Mouse (Mus musculus): ENCODE measurements around the gene Arhgef11. TPM values are rescaled to one million over a fixed set of nuclear protein-coding genes. Genes with fewer than 3 reads are reported as not detected.

Gene Arhgef11
- polyA plus RNA-seq, 1 experiment from 2014 or later: 17.3 TPM

DNA sequence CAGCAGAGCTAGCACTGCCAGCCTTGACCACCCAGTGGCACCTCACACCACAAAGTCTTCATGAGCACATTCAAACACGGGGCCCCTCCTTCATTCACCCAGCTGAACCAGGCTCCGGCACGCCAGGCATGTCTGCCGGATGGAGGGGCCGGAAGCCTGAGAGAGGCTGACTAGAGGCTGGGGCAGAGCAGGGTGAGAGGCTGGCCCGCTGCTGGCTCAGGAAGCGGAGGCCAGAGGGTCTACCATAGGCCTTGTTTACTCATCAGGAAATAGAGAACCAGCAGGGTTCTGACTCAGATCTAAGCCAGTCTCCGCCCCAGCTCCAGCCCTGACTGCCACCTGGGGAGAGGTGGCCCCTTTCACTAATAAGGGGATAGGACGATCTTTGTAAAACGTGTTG lies 147.7 kb downstream of the Arhgef11 start:
- Histone ChIP-seq H3K4me2 (replicated peaks; ENCODE audit: low read depth, low read length) (peak overlapping the region; percentile 72), H3K27ac (ENCODE audit: low read length) (peak overlapping the region; percentile 97), H3K4me3 (ENCODE audit: low read length) (peak overlapping the region; percentile 23), H3K4me1 (ENCODE audit: insufficient read depth, low read length) (peaks cover 75% of the 10 kb centered on the region), H3K9me3 (ENCODE audit: low read length) (no peaks in the 10 kb centered on the region), H3K27me3 (ENCODE audit: insufficient read depth, low read length) (no peaks in the 10 kb centered on the region), H3K9ac (replicated peaks; ENCODE audit: low read length) (peak overlapping the region; percentile 64), H3K36me3 (ENCODE audit: insufficient read depth, low read length) (no peaks in the 10 kb centered on the region)
- peak; percentile 9; the same call in 1 of the 2 replicates for ATAC-seq (ENCODE audit: low FRiP score, low TSS enrichment)
- WGBS: 17% methylated on average over 10 of the region's 10 CpGs

DNA sequence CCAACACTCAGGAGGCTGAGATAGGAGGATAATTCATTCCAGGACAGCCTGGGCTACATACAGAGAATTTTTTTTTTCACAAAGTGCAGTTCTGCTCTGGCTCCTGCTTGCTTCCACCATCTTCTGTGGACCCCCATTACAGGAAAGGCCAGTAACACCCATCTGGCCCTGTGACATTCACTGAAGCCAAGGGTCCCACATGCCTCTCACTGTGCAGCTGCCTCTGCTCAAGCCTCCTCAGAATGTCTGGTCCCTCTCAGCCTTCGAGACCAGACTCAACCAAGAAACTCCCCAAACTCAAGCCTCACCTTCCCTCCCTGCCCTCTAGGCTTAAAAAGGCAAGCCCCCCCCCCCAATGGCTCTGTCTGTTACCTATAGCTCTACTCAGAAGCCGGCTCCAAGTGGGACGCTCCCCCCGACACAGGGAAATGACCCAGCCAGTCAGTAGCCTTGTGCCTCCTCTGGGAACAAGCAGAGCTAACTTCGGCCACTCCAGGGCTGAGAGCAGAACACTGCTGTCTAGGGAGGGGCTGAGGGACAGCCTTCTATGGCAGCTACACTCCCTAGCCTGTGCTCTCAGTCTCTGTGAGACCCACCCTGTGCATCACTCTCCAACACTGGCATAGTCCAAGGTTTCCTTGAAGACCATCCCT lies 148.4 kb downstream of the Arhgef11 start:
- Histone ChIP-seq H3K9me3 (ENCODE audit: low read length) (no peaks in the 10 kb centered on the region), H3K4me3 (ENCODE audit: low read length) (peak overlapping the region; percentile 23), H3K4me2 (replicated peaks; ENCODE audit: low read depth, low read length) (peak overlapping the region; percentile 72), H3K27me3 (ENCODE audit: insufficient read depth, low read length) (no peaks in the 10 kb centered on the region), H3K27ac (ENCODE audit: low read length) (peak overlapping the region; percentile 97), H3K9ac (replicated peaks; ENCODE audit: low read length) (peak overlapping the region; percentile 32; the same call in 1 of the 2 replicates), H3K4me1 (ENCODE audit: insufficient read depth, low read length) (peaks cover 77% of the 10 kb centered on the region), H3K36me3 (ENCODE audit: insufficient read depth, low read length) (no peaks in the 10 kb centered on the region)
- WGBS: 68% methylated on average over 5 of the region's 5 CpGs
- no peak for ATAC-seq (ENCODE audit: low FRiP score, low TSS enrichment)

DNA sequence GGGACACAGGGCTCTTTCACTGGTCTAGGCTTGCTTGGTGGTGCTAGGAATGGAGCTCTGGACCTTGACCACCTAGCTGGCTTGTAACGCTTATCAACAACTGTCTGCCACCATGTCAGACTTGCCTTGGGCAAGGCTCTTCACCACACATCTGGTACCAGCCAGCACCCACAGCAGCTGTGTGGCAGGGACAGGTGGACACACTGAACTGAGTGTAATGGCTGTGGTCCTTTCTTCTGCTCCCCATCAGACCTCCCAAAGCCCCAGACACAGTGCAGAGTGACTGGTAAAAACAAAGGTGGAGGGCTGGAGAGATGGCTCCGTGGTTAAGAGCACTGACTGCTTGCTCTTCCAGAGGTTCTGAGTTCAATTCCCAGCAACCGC lies 148.9 kb downstream of the Arhgef11 start:
- H3K27ac ChIP-seq (ENCODE audit: low read length): peak overlapping the region; percentile 97
- peak overlapping the region; percentile 72 for H3K4me2 ChIP-seq (replicated peaks; ENCODE audit: low read depth, low read length)
- H3K9ac ChIP-seq (replicated peaks; ENCODE audit: low read length): peak overlapping the region; percentile 32; the same call in 1 of the 2 replicates
- H3K9me3 ChIP-seq (ENCODE audit: low read length): no peaks in the 10 kb centered on the region
- H3K4me3 ChIP-seq (ENCODE audit: low read length): peak overlapping the region; percentile 23; the same call in 1 of the 2 replicates
- no peaks in the 10 kb centered on the region for H3K36me3 ChIP-seq (ENCODE audit: insufficient read depth, low read length)
- no peaks in the 10 kb centered on the region for H3K27me3 ChIP-seq (ENCODE audit: insufficient read depth, low read length)
- ATAC-seq (ENCODE audit: low FRiP score, low TSS enrichment): no peak
- 82% methylated on average over 3 of the region's 3 CpGs for WGBS
- H3K4me1 ChIP-seq (ENCODE audit: insufficient read depth, low read length): peaks cover 80% of the 10 kb centered on the region

DNA sequence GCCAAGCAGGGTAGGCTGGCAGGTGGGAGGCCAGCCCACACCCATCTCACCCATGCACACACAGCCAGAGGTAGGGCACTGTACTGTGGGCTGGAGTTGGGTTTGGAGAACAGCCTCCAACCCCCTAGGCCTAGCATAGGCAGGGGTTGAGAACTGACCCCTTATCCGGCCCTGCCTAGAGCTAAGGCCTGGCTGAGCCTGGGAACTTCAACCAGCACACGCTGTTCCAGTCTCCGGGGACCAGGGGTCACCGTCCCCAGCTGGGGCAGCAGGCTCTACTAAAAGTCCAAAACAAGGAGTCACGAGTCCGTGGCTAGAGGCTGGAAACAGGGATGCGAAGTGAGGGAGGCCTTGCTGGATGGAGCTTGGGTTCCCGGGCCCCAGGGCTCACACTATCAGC lies 150.4 kb downstream of the Arhgef11 start:
- Histone ChIP-seq H3K4me3 (ENCODE audit: low read length) (peak overlapping the region; percentile 57), H3K9ac (replicated peaks; ENCODE audit: low read length) (peak overlapping the region; percentile 74), H3K9me3 (ENCODE audit: low read length) (no peaks in the 10 kb centered on the region), H3K36me3 (ENCODE audit: insufficient read depth, low read length) (no peaks in the 10 kb centered on the region), H3K4me2 (replicated peaks; ENCODE audit: low read depth, low read length) (peak overlapping the region; percentile 72), H3K4me1 (ENCODE audit: insufficient read depth, low read length) (peaks cover 68% of the 10 kb centered on the region), H3K27me3 (ENCODE audit: insufficient read depth, low read length) (no peaks in the 10 kb centered on the region), H3K27ac (ENCODE audit: low read length) (peak overlapping the region; percentile 91)
- 27% methylated on average over 8 of the region's 8 CpGs for WGBS
- peak; percentile 69 for ATAC-seq (ENCODE audit: low FRiP score, low TSS enrichment)

DNA sequence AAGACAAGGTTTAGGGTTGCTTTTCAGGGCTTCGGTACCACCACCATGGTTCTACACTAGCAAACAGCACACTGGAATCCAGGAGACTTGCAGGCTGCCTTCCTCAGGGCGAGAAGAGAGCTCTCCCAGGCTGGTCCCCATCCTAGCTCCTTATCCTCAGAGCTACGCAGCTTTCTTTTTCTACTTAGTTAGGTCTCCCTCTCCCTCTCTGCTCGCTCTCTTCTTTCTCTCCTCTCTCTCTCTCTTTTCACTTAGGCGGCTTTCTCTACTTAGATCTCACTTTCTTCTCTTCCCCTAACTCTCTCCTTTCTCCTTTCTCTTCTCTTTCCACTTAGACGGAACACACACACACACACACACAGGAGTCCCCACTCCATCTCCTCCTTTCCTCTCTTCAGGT lies 151.1 kb downstream of the Arhgef11 start:
- H3K27ac ChIP-seq (ENCODE audit: low read length): peak overlapping the region; percentile 91
- H3K9me3 ChIP-seq (ENCODE audit: low read length): no peaks in the 10 kb centered on the region
- H3K9ac ChIP-seq (replicated peaks; ENCODE audit: low read length): peak overlapping the region; percentile 74
- peak overlapping the region; percentile 72 for H3K4me2 ChIP-seq (replicated peaks; ENCODE audit: low read depth, low read length)
- H3K36me3 ChIP-seq (ENCODE audit: insufficient read depth, low read length): no peaks in the 10 kb centered on the region
- ATAC-seq (ENCODE audit: low FRiP score, low TSS enrichment): no peak
- H3K4me1 ChIP-seq (ENCODE audit: insufficient read depth, low read length): peaks cover 62% of the 10 kb centered on the region
- H3K4me3 ChIP-seq (ENCODE audit: low read length): peak overlapping the region; percentile 57
- no peaks in the 10 kb centered on the region for H3K27me3 ChIP-seq (ENCODE audit: insufficient read depth, low read length)
- WGBS: 20% methylated on average over 6 of the region's 6 CpGs

DNA sequence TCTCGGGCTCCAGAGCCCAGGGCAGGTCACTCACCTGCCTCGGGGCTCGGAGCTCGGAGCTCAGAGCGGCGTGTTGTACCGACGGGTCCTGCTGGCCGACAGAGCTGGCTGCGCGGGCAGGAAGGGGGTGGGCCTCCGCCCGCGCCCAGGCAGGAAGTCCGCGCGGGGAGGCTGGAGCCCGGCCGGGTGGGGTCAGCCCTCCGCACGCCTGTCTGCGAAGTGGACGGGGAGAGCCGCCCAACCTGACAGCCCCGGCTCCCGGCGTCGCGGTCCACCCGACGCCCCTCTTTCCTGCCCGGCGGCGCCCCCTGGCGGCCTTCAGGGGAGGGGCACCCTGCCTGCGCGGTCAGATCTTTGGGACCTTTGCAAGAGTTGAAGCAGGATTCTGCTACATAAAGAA lies 151.5 kb downstream of the Arhgef11 start:
- Histone ChIP-seq H3K4me2 (replicated peaks; ENCODE audit: low read depth, low read length) (peak overlapping the region; percentile 72), H3K9ac (replicated peaks; ENCODE audit: low read length) (peak overlapping the region; percentile 74), H3K9me3 (ENCODE audit: low read length) (no peaks in the 10 kb centered on the region), H3K36me3 (ENCODE audit: insufficient read depth, low read length) (no peaks in the 10 kb centered on the region), H3K4me3 (ENCODE audit: low read length) (peak overlapping the region; percentile 57), H3K4me1 (ENCODE audit: insufficient read depth, low read length) (peaks cover 57% of the 10 kb centered on the region), H3K27ac (ENCODE audit: low read length) (peak overlapping the region; percentile 91), H3K27me3 (ENCODE audit: insufficient read depth, low read length) (no peaks in the 10 kb centered on the region)
- under 1% methylated on average over 31 of the region's 37 CpGs for WGBS
- ATAC-seq (ENCODE audit: low FRiP score, low TSS enrichment): peak; percentile 76

DNA sequence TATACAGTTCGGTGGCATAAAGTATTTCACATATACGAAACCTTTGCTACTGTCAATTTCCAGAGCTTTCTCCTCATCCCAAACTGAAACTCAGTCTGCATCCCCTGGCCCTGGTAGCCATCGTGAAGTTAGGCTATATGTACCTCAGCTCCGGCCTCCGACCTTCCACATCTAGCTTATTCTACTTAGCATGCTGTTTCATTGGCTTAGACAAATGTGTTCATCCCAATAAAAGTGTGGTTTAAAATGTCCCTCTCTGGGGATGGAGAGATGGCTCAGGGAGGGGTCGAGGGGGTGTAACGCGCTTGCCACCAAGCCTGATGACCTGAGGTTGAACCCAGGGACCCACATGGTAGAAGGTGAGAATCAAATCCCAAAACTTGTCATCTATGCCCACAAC lies 152.1 kb downstream of the Arhgef11 start:
- ATAC-seq (ENCODE audit: low FRiP score, low TSS enrichment): no peak
- WGBS: 80% methylated on average over 8 of the region's 8 CpGs
- Histone ChIP-seq H3K9me3 (ENCODE audit: low read length) (no peaks in the 10 kb centered on the region), H3K4me2 (replicated peaks; ENCODE audit: low read depth, low read length) (no peak overlapping the region), H3K4me1 (ENCODE audit: insufficient read depth, low read length) (peaks cover 51% of the 10 kb centered on the region), H3K9ac (replicated peaks; ENCODE audit: low read length) (no peak overlapping the region), H3K27ac (ENCODE audit: low read length) (no peak overlapping the region), H3K27me3 (ENCODE audit: insufficient read depth, low read length) (no peaks in the 10 kb centered on the region), H3K4me3 (ENCODE audit: low read length) (no peak overlapping the region), H3K36me3 (ENCODE audit: insufficient read depth, low read length) (no peaks in the 10 kb centered on the region)

DNA sequence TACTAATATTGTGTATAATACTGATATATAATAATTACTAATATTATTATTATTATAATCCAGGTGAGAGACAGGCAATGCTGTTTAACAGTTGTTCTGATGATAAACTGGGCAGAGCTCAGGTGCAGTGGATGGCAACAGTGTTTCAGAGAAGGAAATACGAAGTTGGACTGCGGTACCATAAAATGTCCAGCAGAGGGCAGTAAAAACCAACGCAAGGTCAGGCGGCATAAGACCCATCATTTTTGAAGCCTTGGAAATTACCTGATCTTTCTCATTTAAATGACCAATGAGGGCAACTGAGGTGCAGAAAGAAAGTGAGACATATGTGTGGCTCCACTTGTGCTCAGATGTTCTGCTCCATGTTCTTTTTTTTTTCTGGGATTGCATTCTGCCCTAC lies 152.9 kb downstream of the Arhgef11 start:
- H3K9me3 ChIP-seq (ENCODE audit: low read length): no peaks in the 10 kb centered on the region
- H3K4me2 ChIP-seq (replicated peaks; ENCODE audit: low read depth, low read length): no peak overlapping the region
- H3K4me3 ChIP-seq (ENCODE audit: low read length): no peak overlapping the region
- no peaks in the 10 kb centered on the region for H3K36me3 ChIP-seq (ENCODE audit: insufficient read depth, low read length)
- no peak overlapping the region for H3K9ac ChIP-seq (replicated peaks; ENCODE audit: low read length)
- peaks cover 43% of the 10 kb centered on the region for H3K4me1 ChIP-seq (ENCODE audit: insufficient read depth, low read length)
- no peaks in the 10 kb centered on the region for H3K27me3 ChIP-seq (ENCODE audit: insufficient read depth, low read length)
- ATAC-seq (ENCODE audit: low FRiP score, low TSS enrichment): no peak
- no peak overlapping the region for H3K27ac ChIP-seq (ENCODE audit: low read length)
- 0% methylated on average over 4 of the region's 4 CpGs for WGBS

DNA sequence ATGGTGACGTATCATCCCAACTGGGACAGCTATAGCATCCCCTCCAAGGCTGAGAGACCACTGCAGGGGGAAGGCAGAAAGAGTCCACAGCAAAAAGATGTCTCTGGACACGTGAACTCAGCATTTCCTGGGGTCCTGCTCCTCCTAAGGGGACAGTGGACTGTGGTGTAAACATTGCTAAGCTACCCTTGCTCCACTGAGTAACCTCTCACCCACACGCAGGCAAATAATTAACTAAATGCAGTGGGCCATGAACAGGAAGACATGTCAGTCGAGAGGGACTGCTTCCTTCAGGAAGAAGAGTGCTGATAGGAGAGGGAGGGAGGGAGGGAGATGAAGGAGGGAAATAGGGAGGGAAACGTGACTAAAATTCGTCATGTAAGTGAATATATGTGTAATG lies 153.7 kb downstream of the Arhgef11 start:
- Histone ChIP-seq H3K4me2 (replicated peaks; ENCODE audit: low read depth, low read length) (no peak overlapping the region), H3K27me3 (ENCODE audit: insufficient read depth, low read length) (no peaks in the 10 kb centered on the region), H3K4me1 (ENCODE audit: insufficient read depth, low read length) (peaks cover 35% of the 10 kb centered on the region), H3K9ac (replicated peaks; ENCODE audit: low read length) (no peak overlapping the region), H3K27ac (ENCODE audit: low read length) (no peak overlapping the region; the same call in 1 of the 2 replicates), H3K9me3 (ENCODE audit: low read length) (no peaks in the 10 kb centered on the region), H3K36me3 (ENCODE audit: insufficient read depth, low read length) (no peaks in the 10 kb centered on the region), H3K4me3 (ENCODE audit: low read length) (no peak overlapping the region)
- WGBS: 21% methylated on average over 6 of the region's 6 CpGs
- ATAC-seq (ENCODE audit: low FRiP score, low TSS enrichment): peak; percentile 32; the same call in 1 of the 2 replicates

DNA sequence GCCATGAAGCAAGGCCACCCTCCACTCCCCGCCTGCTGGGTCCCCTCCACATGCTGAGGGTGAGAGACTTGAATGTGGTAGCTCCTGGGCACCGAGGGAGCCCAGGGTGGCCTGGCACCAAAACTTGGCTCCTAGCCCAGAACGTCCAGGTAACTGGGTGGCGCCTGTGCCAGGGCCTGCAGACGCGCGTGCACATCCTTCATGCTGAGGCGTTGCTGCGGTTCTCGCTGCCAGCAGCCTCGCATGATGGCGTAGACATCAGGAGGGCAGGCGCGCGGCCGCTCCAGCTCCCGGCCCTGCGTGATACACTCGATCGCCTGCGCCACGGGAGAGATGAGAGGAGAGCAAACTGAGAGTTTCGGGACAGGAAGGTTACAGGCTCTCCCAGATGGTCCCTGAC lies 160.9 kb downstream of the Arhgef11 start:
- H3K4me2 ChIP-seq (replicated peaks; ENCODE audit: low read depth, low read length): peak overlapping the region; percentile 20

More for the DNA sequence above, 160.9 kb downstream of the Arhgef11 start:
- no peak overlapping the region for H3K27ac ChIP-seq (ENCODE audit: low read length)
- H3K9me3 ChIP-seq (ENCODE audit: low read length): no peaks in the 10 kb centered on the region
- peaks cover 9% of the 10 kb centered on the region; the same call in 1 of the 2 replicates for H3K27me3 ChIP-seq (ENCODE audit: insufficient read depth, low read length)
- no peak for ATAC-seq (ENCODE audit: low FRiP score, low TSS enrichment)
- H3K4me1 ChIP-seq (ENCODE audit: insufficient read depth, low read length): peaks cover 16% of the 10 kb centered on the region
- no peak overlapping the region for H3K4me3 ChIP-seq (ENCODE audit: low read length)
- H3K36me3 ChIP-seq (ENCODE audit: insufficient read depth, low read length): no peaks in the 10 kb centered on the region
- H3K9ac ChIP-seq (replicated peaks; ENCODE audit: low read length): 0 out of 2 replicates have a peak overlapping the region, but pooled peaks have one; percentile 12
- 53% methylated on average over 23 of the region's 23 CpGs for WGBS
